Mouse (Mus musculus) limb, embryonic 14.5 days (tissue): ENCODE data around the gene Ift43. TPM values are rescaled to one million over a fixed set of nuclear protein-coding genes. Genes with fewer than 3 reads are reported as not detected.
A peak's percentile ranks its signal among the peaks of the same experiment; 100 is the strongest.

ENCODE experiments used
- ATAC-seq: fragments of 200-750 bp; cut with Nextera tagmentation; 2 replicates; pipeline ENCODE4 v1.8.0; 2017; ENCODE audit warnings: low read depth, moderate number of reproducible peaks, moderate TSS enrichment; ENCODE audit not compliant: low FRiP score
- DNase-seq: peaks from one replicate; pipeline ENCODE4 v3.0.0-alpha.2; 2015; ENCODE audit warnings: low spot score
- H3K27ac ChIP-seq: fragments of 300-500 bp; sonication (generic); replicated peaks from 2 replicates; pipeline ENCODE4 v1.5.1; 2014; ENCODE audit warnings: low read depth, mild to moderate bottlenecking, low read length, moderate library complexity, mixed read lengths
- H3K27me3 ChIP-seq: fragments of 300-500 bp; sonication (generic); 2 replicates; pipeline ENCODE4 v1.6.1; 2014; ENCODE audit warnings: low read length, mixed read lengths; ENCODE audit not compliant: control insufficient read depth, insufficient read depth
- H3K36me3 ChIP-seq: fragments of 300-500 bp; sonication (generic); 2 replicates; pipeline ENCODE4 v1.6.1; 2014; ENCODE audit warnings: mild to moderate bottlenecking, low read length, moderate library complexity, mixed read lengths; ENCODE audit not compliant: control insufficient read depth, insufficient read depth
- H3K4me1 ChIP-seq: fragments of 300-500 bp; sonication (generic); 2 replicates; pipeline ENCODE4 v1.6.1; 2014; ENCODE audit warnings: antibody characterized with exemption, low read length, mixed read lengths; ENCODE audit not compliant: control insufficient read depth, insufficient read depth
- H3K4me2 ChIP-seq: fragments of 300-500 bp; sonication (generic); replicated peaks from 2 replicates; pipeline ENCODE4 v1.6.1; 2014; ENCODE audit warnings: low read depth, mild to moderate bottlenecking, low read length, moderate library complexity; ENCODE audit not compliant: severe bottlenecking
- H3K4me3 ChIP-seq: fragments of 300-500 bp; sonication (generic); replicated peaks from 2 replicates; pipeline ENCODE4 v1.5.1; 2014; ENCODE audit warnings: low read length
- H3K9ac ChIP-seq: fragments of 300-500 bp; sonication (generic); 2 replicates; pipeline ENCODE4 v1.6.1; 2014; ENCODE audit warnings: mild to moderate bottlenecking, low read depth, low read length, moderate library complexity; ENCODE audit not compliant: severe bottlenecking
- H3K9me3 ChIP-seq: fragments of 300-500 bp; sonication (generic); 2 replicates; pipeline ENCODE4 v1.6.1; 2016; ENCODE audit warnings: low read length; ENCODE audit not compliant: control insufficient read depth
- POLR2A ChIP-seq: fragments of 200-500 bp; IDR thresholded peaks from 2 replicates; pipeline ENCODE4 v1.8.0; 2012; ENCODE audit warnings: inconsistent platforms, mild to moderate bottlenecking, moderate library complexity, borderline replicate concordance; ENCODE audit not compliant: insufficient read depth, insufficient read length; ENCODE audit errors: extremely low read depth
- WGBS: fragments of 180-500 bp; shearing (Covaris S2); extraction: QIAGEN DNeasy Blood & Tissue Kit; methylation state at CpG from one replicate; pipeline ENCODE4 v1.1.7; 2014; 5-methylcytosine and 5-hydroxymethylcytosine counted together
- polyA plus RNA-seq, 2 experiments: library from polyadenylated mRNA; depleted of rRNA in 1 of 2; stranded (reverse) in 1 of 2; unstranded in 1 of 2; fragments of >200 nt; fragmentation: Nextera tagmentation in 1 of 2; extraction: Ambion mirVana in 1 of 2; gene quantifications; 2 replicates each; pipeline versions ENCODE4 v1.2.1 to v1.2.3; 2012 to 2014

The Ift43 gene
- polyA plus RNA-seq, 2 experiments = 48.7 to 75.5 TPM

DNA sequence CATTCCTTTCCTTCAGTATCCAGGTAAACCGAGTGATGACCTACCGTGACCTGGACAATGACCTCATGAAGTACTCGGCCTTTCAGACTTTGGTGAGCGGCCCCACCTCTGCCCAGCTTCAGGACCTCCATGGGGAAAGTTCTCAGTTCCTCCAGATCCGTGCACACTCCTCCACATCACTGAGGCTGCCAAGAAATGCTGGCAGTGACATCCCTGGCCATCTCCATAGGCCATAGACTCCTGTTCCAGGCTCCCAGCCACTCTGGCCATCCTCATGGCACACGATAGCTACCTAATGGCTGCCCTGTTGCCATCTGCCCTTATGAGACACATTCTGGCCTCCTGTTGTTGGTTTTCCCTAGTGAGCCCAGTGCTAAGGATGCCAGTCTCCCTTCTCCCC lies 79.1 kb downstream of the Ift43 start:
- Histone ChIP-seq H3K9ac (no peak overlapping the region), H3K9me3 (no peaks in the 10 kb centered on the region), H3K4me1 (peaks cover 28% of the 10 kb centered on the region), H3K36me3 (no peaks in the 10 kb centered on the region; the same call in 1 of the 2 replicates), H3K4me3 (no peak overlapping the region), H3K4me2 (no peak overlapping the region), H3K27ac (no peak overlapping the region), H3K27me3 (no peaks in the 10 kb centered on the region)
- DNase-seq = no peak
- no peak for ATAC-seq
- 83% methylated on average over 6 of the region's 6 CpGs for WGBS
- no peak for TF ChIP-seq POLR2A

DNA sequence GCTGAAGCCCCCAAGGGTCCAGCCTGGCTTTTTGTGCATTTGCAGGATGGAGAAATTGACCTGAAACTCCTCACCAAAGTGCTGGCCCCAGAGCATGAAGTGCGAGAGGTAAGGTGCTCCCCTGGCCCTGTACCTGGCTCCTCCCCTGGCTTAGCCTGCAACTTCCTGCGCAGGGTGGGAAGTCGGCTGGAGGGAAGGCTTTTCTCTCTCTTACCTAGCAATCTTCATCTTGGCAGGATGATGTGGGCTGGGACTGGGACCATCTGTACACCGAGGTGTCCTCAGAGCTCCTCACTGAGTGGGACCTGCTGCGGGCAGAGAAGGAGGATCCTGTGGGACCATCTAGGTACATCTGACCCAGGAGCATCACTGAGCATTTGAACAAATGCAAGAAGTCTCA lies 79.6 kb downstream of the Ift43 start:
- Histone ChIP-seq H3K27ac (no peak overlapping the region), H3K36me3 (no peaks in the 10 kb centered on the region; the same call in 1 of the 2 replicates), H3K4me1 (peaks cover 32% of the 10 kb centered on the region), H3K27me3 (no peaks in the 10 kb centered on the region), H3K4me3 (no peak overlapping the region), H3K9me3 (no peaks in the 10 kb centered on the region), H3K9ac (no peak overlapping the region), H3K4me2 (no peak overlapping the region)
- 94% methylated on average over 5 of the region's 5 CpGs for WGBS
- DNase-seq (no peak), ATAC-seq (no peak)
- TF ChIP-seq POLR2A = no peak

DNA sequence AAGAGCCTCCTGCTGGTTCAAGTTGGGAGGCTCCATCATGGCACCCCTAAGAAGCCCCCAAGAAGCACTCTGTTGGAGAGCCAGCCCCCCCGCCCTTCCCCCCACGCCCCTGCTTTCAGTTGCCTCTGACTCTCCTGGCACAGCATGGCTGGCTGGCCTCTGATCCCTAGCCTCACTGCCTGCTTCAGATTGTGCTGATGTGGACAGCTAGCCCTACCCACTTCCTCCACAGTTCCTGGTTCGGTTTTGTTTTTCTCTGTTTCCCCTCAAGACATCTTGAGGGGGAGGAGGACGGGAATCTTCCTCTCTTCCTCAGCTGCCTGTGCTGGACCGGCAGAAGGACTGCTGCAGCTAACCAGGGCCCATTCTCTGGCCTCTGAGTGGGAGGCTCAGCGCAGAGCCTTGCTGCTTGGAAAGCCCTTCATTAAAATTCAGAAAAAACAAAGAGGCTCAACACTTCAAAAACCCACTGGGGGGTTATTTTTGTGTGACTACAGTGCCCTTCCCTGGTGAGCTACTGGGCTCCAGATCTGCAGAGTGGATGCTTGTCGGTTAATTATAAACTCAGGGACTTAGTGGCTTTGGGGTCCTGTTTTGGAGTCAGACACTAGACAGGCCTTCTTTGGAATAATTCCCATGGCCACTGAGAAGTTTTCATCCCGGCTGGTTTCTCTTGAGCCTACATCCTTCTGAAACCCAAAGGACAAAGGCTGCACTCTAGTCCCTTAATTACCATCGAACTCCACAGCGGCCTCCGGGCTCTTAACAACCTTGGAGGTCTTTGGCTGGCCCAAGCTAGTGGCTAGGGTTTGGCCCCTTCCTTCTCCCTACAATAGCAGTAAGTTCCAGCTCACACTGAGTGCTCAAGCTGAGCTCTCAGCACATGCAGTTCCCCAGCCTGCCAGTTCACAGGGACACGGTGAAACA lies 80.8 kb downstream of the Ift43 start:
- WGBS = 23% methylated on average over 12 of the region's 12 CpGs
- H3K27ac ChIP-seq = no peak overlapping the region
- no peaks in the 10 kb centered on the region; the same call in 1 of the 2 replicates for H3K36me3 ChIP-seq
- H3K4me2 ChIP-seq = no peak overlapping the region
- no peak for TF ChIP-seq POLR2A
- H3K9me3 ChIP-seq = no peaks in the 10 kb centered on the region
- H3K4me3 ChIP-seq = no peak overlapping the region
- no peaks in the 10 kb centered on the region for H3K27me3 ChIP-seq
- DNase-seq = no peak
- H3K4me1 ChIP-seq = peaks cover 27% of the 10 kb centered on the region
- no peak overlapping the region for H3K9ac ChIP-seq
- no peak for ATAC-seq

- no peaks in the 10 kb centered on the region; the same call in 1 of the 2 replicates for H3K36me3 ChIP-seq
- 64% methylated on average over 2 of the region's 2 CpGs for WGBS
- TF ChIP-seq POLR2A = no peak
- DNase-seq (no peak), ATAC-seq (no peak)
- H3K4me3 ChIP-seq = no peak overlapping the region
- no peaks in the 10 kb centered on the region for H3K9me3 ChIP-seq
- H3K4me1 ChIP-seq = peaks cover 13% of the 10 kb centered on the region
- H3K27ac ChIP-seq = no peak overlapping the region
- no peak overlapping the region for H3K9ac ChIP-seq
- H3K4me2 ChIP-seq = no peak overlapping the region
- H3K27me3 ChIP-seq = no peaks in the 10 kb centered on the region
Observed at GRCm38 (mm10) chr12:86166244-86166643, 83.9 kb downstream of the Ift43 start.

DNA sequence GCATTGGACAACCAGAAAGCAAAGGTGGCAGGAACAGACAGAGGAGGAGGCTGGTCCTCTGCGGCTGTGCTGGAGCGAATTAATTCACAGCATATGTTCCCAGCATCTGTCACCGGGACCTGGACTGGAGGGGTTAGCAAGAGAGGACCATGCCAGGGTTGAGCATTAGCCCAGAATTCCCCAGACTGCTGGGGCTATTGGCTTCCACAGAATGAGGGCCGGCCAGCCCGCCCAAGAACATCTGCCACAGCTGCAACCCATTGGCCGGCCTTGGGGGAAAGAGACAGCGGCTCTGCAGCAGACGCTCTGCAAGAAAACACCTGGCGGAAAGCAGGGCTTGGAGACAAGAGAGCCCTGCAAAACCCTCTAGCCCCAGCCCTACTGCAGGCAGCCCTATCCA lies 84.7 kb downstream of the Ift43 start:
- TF ChIP-seq POLR2A = no peak
- peak; percentile 57 for DNase-seq
- ATAC-seq = peak; percentile 55
- Histone ChIP-seq H3K4me3 (no peak overlapping the region), H3K4me1 (peaks cover 13% of the 10 kb centered on the region), H3K9ac (no peak overlapping the region), H3K36me3 (no peaks in the 10 kb centered on the region), H3K4me2 (no peak overlapping the region), H3K9me3 (no peaks in the 10 kb centered on the region), H3K27me3 (no peaks in the 10 kb centered on the region), H3K27ac (no peak overlapping the region)
- WGBS = 19% methylated on average over 9 of the region's 9 CpGs
